Mouse (Mus musculus): ENCODE measurements around the gene Pank3.
"Not testable (repeated sequence)": the region's sequence is repeated elsewhere in the genome, so short reads cannot be mapped to it uniquely, and the experiment has no call there.

Gene Pank3

DNA sequence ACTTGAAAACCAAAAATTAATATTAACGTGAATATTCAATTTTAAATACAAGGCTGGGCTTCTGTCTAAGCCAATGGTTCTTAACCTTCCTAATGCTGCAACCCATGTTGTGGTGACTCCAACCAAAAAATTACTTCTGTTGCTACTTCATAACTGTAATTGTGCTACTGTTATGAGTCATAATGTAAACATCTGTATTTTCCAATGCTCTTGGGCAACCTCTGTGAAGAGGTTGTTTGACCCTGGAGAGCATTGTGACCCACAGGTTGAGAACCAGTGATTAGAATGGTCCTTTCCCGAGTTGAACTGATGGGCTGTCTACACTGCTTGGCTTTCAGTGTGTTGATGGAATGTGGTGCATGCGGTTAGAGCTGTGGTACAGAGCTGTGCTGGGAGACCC is 7.2 kb downstream of the Pank3 start:
- no peak for DNase-seq (ENCODE audit: low read depth, low spot score)

DNA sequence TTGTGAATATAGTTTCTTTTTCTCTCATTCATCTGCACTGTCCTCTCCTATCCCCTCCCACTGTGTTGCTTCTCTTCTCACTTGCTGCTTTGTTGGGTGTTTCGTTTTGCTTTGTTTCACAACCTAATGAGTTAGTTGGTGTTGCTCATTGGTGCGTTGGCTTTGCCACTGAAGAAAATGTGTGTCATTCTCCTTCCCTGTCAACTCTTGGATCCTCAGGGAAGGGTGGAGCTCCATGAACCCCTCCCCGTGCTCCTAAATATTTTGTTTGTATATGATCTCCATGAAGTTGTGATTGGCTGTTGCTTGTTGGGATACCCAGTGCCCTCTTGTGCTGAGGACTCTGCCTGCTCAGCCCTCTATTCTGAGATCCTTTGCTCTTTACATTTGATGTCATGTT is 11.1 kb downstream of the Pank3 start:
- DNase-seq (ENCODE audit: low read depth, low spot score) = no peak

DNA sequence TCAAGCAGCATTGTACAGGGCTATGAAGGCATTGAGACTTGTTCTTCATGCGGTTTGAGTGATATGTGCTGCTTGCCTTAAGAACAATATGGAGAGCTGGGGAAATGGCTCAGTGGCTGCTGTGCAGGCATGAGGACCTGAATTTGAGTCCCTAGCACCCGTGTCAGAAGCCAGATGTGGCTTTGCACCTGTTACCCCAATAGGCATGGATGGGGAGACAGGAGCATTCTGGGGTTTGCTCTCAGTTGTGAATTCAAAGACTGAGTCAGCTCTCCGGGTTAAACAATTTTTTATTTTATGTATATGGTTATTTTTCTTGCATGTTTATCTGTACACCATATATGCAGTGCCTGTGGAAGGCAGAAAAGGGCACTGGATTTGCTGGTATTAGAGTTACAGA is 13.2 kb downstream of the Pank3 start:
- DNase-seq (ENCODE audit: low read depth, low spot score) = no peak

DNA sequence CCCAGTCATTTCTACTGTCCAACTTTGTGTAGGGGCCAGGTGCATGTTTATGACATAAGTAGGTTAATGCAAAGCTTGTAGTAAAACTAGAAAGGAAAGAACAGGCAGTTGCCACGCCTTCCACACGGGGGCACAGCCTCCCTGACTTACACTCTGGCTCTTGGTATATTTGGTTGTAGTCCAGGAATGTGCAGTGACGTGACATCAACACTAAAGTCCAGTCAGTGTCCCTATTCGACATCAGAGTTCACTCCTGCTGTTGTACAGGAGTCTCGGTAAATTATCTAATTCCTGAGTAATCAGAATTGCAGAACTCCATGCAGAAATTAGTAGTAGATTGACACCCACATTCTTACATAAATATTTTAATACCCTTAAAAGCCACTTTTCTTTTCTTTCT is 13.8 kb downstream of the Pank3 start:
- DNase-seq (ENCODE audit: low read depth, low spot score) = no peak

DNA sequence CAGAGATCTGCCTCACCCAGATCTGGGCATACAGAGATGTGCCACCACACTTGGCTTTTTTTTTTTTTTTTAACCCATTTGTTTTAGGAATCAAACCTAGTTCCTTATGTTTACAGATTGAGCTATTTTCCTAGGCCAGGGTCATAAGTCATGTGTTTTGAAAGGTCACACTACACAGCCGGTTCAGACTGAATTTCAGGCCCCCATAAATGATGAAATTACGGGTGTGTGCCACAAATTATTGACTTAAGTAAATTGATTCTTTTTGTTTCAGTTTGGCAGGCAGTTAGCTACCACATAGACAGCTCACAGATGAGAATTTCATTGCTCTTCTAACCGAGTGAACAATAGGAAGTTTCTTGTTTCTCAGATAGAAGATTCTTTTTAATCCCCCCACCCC is 14.7 kb downstream of the Pank3 start:
- DNase-seq (ENCODE audit: low read depth, low spot score) = no peak

DNA sequence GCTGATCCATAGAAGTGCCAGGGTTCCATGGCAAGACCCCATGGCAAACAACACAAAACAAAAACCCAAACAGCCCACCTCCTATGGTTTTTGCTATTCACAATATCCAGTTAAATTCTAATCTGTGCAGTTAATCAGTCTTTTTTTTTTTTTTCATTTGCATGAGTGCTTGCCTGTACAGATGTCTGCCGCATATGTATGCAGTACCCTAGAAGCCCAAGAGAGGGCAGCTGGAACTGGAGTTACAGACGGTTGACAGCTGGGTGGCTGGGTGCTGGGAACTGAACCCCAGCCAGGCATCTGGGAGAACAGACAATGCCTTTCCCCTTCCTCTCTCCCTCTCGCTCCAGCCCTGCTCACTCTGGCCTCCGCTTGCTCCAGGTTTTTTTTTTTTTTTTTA is 15.3 kb downstream of the Pank3 start:
- DNase-seq (ENCODE audit: low read depth, low spot score) = no peak

DNA sequence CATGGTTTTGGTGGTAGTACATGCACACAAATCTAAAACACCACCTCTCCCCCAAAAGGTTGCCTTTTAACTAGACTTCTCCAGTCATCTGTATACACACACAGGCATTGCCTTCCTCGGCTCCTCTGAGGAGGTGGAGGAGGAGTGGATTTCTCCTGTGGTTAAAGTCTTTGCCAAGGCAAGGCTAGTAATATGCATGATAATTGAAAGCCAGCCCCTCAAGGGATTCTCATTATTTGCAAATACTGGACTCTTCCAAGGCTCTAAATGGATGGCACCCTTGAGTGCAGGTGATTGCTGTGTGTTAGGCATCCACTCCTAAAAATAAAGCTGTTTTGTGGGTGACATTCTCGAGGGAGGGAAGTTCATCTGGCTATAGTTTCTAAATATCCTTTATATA is 19.2 kb downstream of the Pank3 start:
- no peak for DNase-seq (ENCODE audit: low read depth, low spot score)

DNA sequence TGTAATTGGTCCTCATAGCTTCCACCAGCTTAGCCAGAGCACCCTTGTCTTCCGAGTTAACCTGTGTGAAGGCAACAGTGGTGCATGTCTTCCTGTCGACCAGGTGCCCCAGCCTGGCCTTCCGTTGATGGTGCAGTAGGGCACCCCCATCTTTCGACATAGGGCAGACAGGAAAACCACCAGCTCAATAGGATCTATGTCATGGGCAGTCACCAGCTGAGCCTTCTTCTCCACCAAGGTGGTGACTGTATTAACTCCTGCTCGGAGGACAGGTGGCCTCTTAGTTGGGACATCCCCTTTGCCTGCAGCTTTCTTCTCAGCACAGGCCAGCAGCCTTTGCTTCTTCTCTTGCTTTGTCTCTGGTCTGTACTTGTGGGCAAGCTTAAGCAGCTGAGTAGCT is 23.5 kb downstream of the Pank3 start:
- not testable (repeated sequence) for DNase-seq (ENCODE audit: low read depth, low spot score)

DNA sequence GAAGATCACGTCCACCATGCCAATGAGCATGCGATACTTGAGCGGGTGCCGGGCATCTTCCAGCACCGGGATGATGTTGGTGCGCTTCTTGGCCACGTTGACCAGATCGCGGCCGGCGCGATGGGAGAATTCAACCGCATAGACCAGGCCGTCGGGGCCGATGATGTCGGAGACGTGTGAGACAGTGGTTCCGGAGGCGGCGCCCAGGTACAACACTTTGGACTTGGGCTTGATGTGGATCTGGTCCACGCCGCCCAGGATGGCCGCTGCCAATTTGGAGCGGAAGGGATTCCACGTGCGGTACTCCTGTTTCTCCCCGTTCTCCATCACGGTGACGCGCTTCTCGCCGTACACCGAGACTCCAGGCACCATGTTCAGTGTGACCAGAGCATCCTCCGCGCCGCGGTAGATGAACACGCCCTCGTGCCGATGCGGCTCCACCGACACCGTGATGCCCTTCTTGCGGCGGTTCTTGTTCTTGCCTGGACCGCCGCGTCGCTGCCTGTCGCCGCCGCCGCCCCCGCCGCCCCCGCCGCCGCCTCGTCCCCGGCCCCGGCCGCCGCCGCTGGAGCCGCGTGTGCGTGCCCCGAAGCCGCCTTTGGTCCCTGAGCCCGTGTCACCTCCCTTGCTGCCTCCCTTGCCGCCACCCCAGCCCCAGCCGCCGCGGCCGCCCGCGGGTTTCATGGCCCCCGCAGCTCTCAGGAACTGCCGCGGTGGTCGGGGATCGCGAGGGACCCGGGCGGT is 28.6 kb downstream of the Pank3 start:
- DNase-seq (ENCODE audit: low read depth, low spot score) = no peak

DNA sequence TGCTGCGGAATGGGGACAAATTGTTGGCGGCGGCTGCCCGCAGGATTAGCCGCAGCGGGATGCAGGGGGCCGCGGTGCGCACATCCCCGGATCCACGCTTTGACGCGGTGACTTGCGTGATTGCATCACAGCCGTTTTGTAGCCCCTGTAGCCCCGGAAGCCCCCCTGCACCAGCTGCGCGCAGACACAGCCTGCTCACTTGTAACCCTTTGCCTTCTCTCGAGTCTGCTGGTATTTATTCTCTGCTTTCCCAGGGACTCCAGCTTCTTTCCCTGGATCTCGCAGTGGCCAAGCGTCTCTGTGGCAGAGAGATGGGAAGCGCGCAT is 29.2 kb downstream of the Pank3 start:
- no peak for DNase-seq (ENCODE audit: low read depth, low spot score)

DNA sequence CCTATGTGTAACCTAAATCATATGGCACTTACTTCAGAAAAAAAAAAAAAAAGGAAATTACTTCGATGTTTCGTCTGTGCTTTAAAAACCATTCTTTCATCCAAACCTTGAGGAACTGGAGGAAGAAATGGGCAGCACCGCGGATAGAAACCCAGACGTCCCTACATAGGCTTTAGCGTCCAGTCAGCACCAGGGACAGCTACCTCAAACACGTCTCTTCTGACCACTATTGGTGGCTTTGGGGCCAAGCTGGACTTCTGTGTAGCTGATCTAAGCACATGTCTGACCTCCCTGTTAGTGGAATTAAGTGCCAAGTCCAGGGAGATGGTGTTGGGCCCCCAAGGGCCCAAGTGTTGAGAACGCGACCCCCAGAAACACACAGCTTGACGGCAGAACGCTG is 29.6 kb downstream of the Pank3 start, which contains the start of gene Fbll1:
Gene Fbll1, minus strand, starts transcription at position 11 of the 400 bp plus-strand sequence.
- peak; percentile 85 for DNase-seq (ENCODE audit: low read depth, low spot score)

DNA sequence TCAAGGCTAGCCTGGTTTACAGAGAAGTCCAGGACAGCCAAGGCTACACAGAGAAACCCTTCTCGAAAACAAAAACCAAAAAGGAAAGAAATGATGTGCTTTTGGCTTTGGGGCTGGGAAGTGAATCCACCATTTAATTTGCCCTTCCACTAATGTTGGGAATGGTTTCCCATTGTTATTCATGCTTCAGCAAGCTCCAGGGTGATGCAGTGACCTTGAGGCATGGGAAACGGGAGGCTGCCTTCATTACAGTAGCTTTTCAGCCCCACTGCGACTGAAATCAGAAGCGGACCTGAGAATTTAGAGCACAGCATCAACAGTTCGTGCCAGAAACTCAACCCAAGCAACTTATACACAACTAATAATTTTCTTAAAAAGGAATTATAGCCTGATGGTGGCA is 32.0 kb downstream of the Pank3 start:
- DNase-seq (ENCODE audit: low read depth, low spot score) = no peak

DNA sequence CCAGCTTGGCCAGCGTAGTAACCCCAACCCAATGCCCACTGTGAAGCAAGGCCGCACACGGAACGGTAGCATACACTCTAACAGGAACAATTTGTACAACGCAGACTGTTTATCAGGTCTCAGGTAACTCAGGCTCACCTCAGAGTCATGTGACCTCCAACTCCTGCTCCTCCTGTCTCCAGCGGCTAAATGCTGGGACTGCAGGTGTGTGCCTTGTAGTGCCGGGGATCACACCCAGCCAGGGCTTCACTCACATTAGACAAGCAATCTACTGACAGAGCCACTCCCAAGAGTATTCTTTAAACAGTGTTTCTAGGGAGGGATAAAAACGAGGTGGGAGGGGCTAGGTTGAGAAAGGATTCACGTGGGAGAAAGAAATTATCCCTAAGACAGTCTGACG is 42.2 kb downstream of the Pank3 start:
- no peak for DNase-seq (ENCODE audit: low read depth, low spot score)

DNA sequence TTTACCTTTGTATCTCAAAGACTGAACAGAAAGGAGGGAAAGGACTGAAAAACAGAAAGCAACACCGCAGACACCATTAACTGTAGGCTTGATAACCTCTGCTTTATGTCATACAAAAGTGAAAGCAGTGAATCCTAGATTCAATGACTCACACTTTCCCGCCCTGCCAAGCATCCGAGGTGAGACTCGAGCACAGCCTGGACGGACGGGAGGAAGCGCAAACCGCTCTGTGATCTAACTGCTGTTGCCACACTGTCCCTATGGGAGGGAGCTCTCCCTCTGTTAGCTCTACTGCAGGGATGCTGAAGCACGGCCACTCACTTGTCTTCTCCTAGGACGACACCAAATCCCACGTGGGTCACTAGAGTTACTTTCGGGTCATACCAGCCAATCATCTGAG is 47.0 kb downstream of the Pank3 start:
- no peak for DNase-seq (ENCODE audit: low read depth, low spot score)

DNA sequence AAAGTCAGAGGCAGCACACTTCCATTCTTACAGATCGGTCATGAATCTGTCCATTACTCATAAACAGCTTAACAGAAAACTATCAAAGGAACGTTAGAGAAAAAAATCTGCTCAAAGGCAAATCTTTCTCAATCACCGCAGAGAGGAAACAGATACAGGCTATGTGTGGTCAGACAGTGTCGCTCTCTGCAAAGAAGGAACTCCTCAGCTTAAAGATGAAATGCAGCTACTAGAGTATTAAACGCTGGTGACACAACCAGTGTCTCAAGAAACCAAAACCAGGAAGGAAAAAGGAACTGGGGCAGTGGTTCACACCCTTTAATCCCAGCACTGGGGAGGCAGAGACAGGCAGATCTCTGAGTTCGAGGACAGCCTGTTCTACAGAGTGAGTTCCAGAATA is 58.4 kb downstream of the Pank3 start:
- no peak for DNase-seq (ENCODE audit: low read depth, low spot score)

DNA sequence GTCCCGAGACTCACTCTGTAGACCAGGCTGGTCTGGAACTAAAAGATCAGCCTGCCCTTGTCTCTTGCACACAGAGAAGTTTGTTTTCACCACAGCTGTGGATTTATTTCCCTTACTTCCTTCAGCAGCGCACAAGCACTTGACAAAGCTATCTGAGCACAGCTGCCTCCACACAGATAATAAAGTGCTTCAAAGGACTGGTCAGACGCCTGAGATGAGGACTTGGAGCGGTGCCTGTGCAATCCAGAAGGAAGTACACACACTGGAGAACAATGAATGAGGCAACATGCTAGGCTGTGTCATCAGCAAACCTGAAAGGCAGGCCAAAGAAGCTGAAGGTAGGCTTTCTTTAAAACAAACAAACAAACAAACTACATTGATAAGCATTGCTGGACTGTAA is 62.9 kb downstream of the Pank3 start:
- DNase-seq (ENCODE audit: low read depth, low spot score) = no peak

DNA sequence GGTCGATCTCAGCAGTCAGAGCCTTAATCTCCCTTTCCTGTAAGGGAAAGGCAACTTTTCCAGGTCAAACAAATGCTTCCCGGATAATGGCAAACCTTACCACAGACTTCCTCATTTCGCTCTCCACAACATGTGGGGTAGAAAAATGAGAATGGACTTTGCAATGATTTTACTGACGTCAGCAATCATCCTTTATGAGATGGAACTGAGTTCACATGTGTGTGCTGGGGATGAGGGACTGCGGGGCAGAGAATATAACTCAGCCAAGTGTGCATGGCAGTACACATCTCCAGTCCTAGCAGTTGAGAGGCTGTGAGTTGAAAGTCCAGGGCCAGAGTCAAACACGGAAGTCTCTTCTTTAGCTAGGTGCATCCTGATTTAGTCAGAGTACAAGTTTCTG is 64.0 kb downstream of the Pank3 start:
- DNase-seq (ENCODE audit: low read depth, low spot score) = no peak

DNA sequence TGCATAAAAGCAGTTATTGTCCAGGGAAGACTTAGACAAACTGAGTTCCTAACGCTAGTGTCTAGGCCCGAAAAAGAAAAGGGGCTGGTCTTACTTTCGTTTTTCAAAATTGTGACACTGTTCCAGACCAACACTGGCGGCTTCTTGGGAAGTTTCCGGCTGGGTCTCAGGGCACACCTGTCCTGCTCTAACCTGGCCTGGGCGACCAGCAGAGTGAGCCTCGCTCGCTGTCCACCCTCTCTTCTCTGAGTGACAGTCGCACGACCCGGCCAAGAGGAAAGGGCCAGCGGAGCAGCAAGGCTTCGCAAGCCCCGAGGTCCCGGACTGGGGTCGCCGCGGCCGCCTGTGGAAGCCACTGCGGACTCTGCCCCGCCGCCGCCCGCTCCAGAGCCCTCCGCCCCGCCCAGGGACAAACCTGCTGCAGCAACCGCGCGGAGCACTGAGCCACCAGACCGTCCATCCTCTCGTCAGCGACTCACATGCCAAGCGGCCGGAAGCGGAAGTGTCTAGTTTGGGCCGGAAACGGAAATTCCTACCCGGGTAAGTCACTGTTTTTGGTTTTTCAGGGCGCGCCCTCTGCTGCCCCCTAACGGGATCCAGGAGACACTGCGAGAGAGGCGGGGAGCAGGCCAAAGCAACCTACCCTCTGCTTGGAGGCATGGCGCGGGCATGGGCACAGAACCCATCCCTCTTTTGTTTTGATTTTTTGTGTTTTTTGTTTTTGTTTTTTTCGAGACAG is 64.9 kb downstream of the Pank3 start, which contains the start of gene Rars:
Gene Rars, minus strand, starts transcription at position 485 of the 739 bp plus-strand sequence.
- DNase-seq (ENCODE audit: low read depth, low spot score) = peak; percentile 94

DNA sequence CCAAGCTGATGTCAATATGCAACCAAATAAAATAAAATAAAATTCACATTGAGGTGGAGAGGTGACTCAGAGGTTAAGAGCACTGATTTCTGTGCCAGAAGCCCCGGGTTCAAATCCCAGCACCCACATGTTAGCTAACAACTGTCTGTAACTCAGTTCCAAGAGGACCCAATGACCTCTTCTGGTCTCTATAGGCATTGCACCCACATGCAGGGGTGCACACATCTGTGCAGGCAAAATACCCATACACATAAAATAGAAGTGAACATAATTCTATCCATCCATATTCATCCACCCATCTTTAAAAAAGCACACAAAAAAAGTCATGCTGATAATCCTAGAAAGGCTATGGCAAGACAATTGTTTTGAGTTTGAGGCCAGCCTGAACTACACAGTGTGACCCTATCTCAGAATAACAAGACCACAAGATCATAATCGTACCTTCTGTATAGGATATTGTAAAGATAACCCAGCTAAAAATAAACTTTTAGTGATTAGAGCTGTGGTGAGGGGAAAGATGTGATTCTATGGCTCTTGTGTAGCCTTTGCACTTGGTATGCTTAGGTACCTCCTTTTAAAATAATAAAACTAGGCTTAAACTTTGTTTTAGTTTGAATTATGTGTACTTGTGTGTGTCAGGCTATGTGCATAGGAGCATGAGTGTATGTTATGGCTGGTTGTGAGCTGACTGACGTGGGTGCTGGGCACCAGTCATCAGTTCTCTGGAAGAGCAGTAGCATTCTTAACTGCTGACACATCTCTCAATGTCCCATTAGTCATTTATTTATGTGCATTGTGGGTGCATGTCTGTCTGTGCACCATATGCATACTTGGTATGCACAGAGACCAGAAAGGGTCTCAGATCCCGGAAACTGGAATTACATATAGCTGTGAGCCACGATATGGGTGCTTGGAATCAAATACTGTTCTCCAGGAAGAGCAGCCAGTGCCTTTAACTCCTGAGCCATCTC is 68.2 kb downstream of the Pank3 start:
- DNase-seq (ENCODE audit: low read depth, low spot score) = no peak

DNA sequence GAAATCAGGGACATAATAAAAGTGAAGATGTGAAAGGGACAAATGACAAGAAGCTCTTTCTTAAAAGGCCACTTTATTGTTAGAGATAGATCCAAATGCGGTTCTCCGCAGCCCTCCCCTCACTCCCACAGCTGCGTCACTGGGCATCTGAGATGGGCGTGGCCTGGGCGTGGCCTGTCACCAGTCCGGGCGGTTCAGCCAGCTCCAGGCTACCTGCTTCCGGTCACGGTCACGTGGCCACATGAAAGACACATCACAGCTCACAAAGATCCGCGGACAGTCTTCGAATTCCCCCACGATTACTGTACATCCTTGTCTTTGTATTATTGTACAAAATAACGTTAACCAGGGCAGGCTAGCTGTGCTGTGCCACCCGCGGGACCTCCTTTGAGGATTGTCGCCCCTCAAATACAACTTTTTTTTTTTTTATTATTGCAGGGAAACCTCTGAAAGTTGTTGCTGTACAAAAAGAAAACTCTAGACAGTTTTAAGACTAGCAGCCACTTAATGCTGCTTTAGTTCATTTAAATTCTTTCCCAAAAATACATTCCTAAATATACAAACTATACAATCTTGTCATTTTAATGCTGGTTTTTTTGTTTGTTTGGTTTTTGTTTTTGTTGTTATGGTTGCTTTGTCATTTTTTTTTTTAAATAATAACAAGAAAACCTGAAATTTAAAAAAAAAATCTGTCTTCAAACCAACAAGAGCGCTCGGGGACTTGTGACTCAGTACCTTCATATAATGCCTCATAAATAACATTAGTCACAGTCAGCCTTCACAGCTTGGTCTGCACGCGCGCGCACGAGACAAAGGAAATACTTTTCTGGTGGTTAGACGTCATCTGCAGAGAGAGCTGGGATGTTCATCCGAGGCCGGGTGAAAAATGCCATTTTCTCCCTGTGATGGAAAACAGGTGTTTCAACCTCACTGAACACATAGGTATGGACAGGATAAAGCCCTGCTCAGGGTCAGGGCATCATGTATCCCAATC is 69.4 kb downstream of the Pank3 start:
- peak; percentile 88 for DNase-seq (ENCODE audit: low read depth, low spot score)

DNA sequence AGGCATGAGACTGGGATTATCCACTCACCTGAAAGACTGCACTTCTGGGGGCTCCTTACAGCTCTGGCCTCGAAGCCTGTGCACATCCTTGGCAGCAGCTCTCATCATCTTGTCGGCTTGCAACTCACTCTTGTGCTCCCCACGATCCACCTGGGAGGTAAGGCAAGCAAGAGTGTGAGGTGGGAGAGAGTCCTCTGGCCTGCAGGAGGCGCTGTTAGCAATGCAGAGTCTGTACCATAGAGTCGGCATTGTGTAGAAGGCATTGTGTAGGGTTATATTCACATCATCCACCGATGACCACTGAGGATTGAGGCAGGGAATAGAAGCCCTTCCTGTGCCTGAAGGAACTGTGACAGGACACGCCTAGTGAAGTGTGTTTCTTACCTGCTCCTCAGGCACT is 71.0 kb downstream of the Pank3 start:
- no peak for DNase-seq (ENCODE audit: low read depth, low spot score)

Measured in forelimb bud, embryonic 11.5 days (tissue).